Mouse (Mus musculus): Measurements from ENCODE around the gene Cenpq.

The Cenpq gene

GRCm38 (mm10) chr17:40934420-40935231 lies at the start of gene Cenpq, which contains the start of gene Mut:
TSS of gene Cenpq (minus strand) at chr17:40935047.
TSS of gene Mut (plus strand) at chr17:40934685.
- DNase-seq: peak; percentile 98

- DNase-seq: no peak
Measured at GRCm38 (mm10) chr17:40977914-40978313, 43.1 kb upstream of the Cenpq start.

- DNase-seq: no peak
Measured at GRCm38 (mm10) chr17:40948518-40948917, 13.7 kb upstream of the Cenpq start.

- no peak for DNase-seq
Measured at GRCm38 (mm10) chr17:40933985-40934384, 862 bp downstream of the Cenpq start.

DNA sequence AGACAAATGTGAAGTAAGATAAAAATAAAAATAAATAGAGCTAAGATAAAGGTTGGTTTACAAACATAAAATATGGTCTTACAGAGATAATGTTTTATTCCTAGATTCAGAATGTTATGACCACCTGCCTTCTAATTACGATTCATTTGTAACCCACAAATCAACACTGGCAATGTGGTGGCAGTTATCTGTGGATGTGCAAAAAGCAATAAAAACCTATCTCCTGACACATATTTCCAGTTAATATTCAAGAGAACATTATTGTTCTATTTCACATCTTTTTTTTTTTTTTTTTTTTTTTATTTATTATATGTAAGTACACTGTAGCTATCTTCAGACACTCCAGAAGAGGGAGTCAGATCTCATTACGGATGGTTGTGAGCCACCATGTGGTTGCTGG lies 19.3 kb downstream of the Cenpq start:
- no peak for DNase-seq

GRCm38 (mm10) chr17:40914250-40914649 lies 20.6 kb downstream of the Cenpq start, which contains the start of gene Glyatl3:
TSS of gene Glyatl3 (minus strand) at chr17:40914350.
- no peak for DNase-seq

DNA sequence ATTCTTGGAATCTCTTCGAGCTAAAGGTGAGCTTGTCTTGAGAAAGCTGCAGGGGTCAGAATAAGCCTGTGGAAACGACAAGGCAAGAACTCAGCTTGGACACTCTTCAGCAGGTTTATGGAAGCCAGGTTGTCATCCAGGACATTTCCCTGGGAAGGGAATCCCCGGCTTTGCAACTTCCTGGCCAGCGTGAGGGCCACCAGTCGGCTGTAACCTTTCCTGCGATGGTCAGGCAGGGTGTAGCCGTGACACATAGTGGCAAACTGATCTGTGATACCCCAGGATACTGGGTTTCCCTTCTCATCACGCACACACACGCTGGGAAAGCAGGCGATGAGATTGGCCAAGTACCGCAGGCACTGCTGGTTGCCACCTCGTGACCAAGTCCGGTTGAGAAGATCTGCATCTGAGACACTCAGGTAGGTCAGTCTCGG lies 30.1 kb downstream of the Cenpq start:
- DNase-seq: no peak

DNA sequence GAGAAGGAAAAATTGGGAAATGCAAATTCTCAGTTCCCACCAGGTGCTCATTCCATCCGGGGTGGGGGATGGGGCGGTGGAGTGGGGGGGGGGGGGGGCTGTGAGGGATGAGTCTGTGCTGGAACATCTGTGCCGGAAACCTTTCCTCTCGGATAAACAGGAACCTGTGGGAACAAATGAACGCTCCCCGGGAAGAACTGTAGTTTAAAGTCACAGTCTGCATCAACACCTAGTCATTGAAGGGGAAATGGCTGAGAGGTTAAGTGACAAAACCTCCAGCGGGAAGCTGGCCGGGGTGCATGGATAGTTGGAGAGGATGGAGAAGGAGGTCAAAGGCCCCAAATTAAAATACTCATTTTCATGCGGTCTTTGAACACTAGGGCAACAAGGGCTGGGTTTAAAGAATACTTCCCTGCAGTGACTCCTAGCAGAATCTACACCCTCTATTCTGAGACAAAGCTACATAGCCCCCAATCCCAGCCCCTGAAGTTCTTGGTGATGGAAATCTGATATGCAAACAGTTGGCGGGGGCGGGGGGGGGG lies 30.7 kb downstream of the Cenpq start:
- DNase-seq: no peak

- DNase-seq: no peak
Measured at GRCm38 (mm10) chr17:40903345-40903744, 31.5 kb downstream of the Cenpq start.

- DNase-seq: no peak
Measured at GRCm38 (mm10) chr17:40899783-40900363, 35.0 kb downstream of the Cenpq start.

DNA sequence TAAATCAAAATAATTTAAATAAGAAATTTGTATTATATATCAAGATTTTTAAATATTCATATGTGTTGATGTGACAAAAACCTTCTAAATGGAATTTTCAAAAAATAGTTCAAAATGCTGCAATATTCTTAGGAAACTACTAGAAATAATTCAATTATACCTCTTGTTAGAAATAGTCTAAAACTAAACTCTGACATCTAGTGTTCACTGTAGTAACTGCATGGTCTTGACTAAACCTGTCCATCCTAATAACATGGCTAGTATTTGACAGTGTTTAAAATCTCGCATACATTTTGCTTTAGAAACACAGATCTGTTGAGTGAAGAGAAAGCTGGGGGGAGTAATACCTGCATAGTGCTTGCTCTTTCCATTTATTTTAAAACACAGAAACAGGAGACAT lies 38.0 kb downstream of the Cenpq start:
- DNase-seq: no peak

DNA sequence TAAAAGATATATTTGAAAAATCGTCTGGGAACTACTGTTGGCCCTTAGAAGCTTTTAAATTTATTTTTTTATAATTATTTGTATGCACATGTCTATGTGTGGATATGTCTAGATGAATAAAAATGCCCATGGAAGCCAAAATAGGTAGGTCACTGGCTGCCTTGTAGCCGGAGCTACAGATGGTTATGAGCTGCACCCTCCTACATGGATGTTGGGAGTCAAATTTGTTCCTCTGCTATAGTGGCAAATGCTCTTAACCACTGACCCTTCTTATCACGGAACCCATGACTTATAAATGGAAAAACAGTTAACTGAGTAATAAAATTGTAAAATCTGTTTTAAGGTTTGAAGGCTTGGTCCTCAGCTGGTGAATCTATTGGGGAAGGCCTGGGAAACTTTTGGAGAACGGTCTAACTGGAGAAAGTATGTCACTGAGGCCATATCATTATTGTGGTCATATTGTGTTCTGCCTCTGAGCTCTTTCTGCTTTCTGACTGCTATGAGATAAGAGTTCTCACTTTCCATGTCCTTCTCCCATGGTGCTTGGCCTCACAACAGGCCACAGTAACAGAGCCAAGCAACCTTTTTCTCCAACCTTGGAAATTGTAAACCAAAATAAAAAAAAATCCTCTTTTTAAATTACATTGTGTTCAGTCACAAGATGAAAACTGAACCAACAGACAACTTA lies 46.9 kb downstream of the Cenpq start:
- no peak for DNase-seq

DNA sequence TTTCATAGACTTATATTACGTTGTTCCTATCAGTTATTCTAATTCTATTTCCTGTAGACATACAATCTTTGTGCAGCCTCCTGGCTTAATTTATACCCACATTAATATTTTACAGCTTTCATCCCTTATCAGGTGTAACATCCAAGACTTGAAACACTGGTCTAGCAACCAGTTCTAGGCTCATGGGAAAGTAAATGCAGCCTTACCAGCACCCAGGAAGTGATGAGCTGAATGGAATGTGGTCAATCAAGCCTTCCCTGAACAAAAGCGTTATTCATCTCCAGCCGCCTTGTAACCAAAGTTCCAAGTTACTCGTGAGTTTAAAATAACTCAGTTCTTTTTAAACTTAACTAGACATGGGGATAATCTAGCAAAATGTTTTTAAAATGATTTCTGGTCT lies 49.7 kb downstream of the Cenpq start:
- no peak for DNase-seq

DNA sequence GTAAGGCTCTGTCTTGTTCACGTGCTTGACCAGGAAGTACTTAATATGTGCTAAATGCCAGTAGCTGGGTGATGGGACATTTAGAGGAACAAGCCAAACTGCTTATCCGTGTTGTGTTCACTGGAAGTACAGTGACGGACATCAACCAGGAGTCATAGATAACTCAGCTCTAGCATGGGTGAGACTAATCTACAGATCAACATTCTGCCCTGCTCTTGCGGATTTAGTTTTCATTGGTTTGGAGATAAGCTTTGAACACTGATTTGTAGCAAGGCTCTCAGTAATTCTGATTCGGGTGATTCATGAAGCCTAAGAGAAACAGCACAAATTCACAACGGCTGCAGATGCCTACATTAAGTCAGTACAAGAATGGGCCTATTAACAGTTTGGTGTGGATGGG lies 52.7 kb downstream of the Cenpq start:
- DNase-seq: no peak

DNA sequence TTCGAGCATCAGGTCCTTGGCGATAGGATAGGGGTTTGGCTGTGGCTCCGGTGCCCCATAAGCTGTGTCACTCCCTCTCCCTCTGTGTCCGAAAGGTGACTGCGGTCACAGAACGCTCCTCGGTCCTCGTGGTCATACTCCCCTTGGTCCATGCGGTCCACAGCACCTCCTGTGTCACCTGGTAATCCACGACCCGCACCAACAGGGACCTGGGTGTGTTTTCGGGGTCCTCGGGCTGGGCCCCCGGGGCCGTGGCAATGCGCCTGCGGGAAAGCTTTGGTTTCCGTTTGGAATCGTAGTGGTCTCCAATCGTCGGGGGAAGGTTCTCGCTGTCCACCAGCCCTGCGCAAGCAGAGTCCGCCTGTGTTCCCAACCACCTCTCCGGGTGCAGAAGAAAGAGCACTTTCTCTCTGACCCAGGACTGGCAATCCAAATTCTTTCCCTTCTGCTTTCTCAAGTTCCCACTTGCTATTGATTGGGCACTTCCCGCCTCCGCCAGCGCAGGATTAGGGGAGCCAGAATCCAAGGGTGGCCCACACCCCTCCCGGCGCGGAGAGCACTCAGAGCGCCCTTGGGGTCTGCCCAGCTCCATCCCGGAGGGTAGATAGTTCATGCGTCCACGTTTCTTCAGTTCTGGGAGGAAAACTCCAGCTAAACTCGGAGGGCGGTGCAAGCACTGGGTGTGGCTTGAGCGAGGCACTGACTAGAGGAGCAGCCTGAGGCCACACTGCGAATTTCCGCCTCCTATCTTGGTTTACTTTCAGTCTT lies 54.7 kb downstream of the Cenpq start, which contains the start of gene 9130008F23Rik:
9130008F23Rik (minus strand) TSS at position 636 of the 768 bp plus-strand sequence.
- peak; percentile 56 to 58 for DNase-seq

- no peak for DNase-seq
Measured at GRCm38 (mm10) chr17:40879528-40879923, 55.3 kb downstream of the Cenpq start.

GRCm38 (mm10) chr17:40877741-40878140 lies 57.1 kb downstream of the Cenpq start:
- no peak for DNase-seq

DNA sequence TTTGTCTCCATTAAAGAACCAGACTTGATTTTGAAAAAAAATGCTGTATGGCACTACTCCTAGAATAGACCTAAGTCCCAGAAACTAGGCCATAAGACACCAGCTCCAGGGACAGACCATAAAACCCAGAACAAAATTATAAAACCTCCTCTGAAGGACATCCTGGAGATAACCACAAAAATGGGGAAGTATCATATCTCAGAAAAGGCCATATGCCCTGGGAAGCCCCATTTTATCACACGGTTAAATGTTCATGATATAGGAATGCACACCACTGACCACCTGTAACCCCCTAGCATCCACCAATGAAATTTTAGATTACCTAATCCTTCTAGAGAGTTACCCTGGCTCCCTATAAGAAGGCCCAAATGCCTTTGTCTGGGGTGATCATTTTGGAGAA lies 59.3 kb downstream of the Cenpq start:
- no peak for DNase-seq

GRCm38 (mm10) chr17:40874701-40875100 lies 60.1 kb downstream of the Cenpq start:
- no peak for DNase-seq

GRCm38 (mm10) chr17:40873582-40874011 lies 61.2 kb downstream of the Cenpq start:
- no peak for DNase-seq
